Mouse (Mus musculus): ENCODE results near the gene Lrrc75b. TPM values are rescaled to one million over a fixed set of nuclear protein-coding genes. Genes with fewer than 3 reads are reported as not detected.

The Lrrc75b gene
- total and polyA plus RNA-seq, 3 experiments = not detected

DNA sequence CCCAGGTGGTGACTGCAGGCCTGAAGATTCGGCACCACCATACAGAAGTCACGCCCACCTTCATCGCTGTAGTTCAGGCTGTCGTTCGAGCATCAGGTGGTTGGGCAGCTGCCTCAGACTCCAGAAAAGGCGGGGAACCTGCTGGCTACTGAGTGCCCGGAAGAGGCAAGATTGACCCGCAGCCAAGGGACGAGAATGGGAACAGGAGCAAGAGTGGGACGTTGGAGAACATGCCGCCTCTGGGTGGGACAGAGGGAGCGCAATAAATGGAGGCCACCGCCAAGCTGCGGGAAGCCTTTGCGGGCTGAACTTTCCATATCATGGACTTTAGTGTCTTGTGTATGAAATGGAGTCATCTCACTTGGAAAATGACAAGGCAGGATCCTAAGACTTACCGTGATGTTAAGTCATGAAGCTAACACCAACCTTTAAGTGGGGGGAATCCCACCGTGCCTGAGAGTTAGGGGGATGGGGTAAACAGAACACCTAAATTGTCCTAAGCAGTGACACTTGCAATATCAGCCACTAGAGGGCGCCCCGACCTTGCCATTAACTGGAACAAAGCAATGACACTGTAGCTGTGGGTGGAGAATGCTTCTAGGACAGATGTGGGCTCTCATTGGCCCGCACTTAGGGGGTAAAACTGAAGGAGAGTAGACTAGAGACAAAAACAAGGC lies 25.9 kb upstream of the Lrrc75b start:
- no peaks in the 10 kb centered on the region; a peak in 1 of 4 replicates for H3K36me3 ChIP-seq (ENCODE audit: control insufficient read depth in 1 of 2, insufficient read depth in 2 of 2, low read length in 2 of 2)
- H3K4me1 ChIP-seq (ENCODE audit: control insufficient read depth in 1 of 2, insufficient read depth in 2 of 2, low read length in 2 of 2) = peaks cover 0 to 10% of the 10 kb centered on the region in 2 experiments; a peak in 2 of 4 replicates
- H3K27me3 ChIP-seq (ENCODE audit: control insufficient read depth in 1 of 2, insufficient read depth in 2 of 2, low read length in 2 of 2) = peaks cover 3 to 4% of the 10 kb centered on the region in 2 experiments; a peak in 1 of 4 replicates
- no peaks in the 10 kb centered on the region for H3K79me2 ChIP-seq (ENCODE audit: control insufficient read depth, insufficient read depth, low read length, poor library complexity)
- H3K9ac ChIP-seq (ENCODE audit: control insufficient read depth, low read depth, low read length, poor library complexity, severe bottlenecking) = no peak overlapping the region
- DNase-seq (ENCODE audit: low read depth, low spot score) = peak; percentile 86
- no peaks in the 10 kb centered on the region for H3K9me3 ChIP-seq (replicated peaks; ENCODE audit: insufficient read depth, low read length)
- no peak overlapping the region for H3K27ac ChIP-seq (ENCODE audit: control insufficient read depth, low read depth, low read length)
- H3K4me3 ChIP-seq (ENCODE audit: control insufficient read depth in 1 of 2, insufficient read depth in 1 of 2, low read depth in 2 of 2, low read length in 2 of 2) = no peak overlapping the region
- TF ChIP-seq SIN3A (IDR thresholded peaks at IDR 0.05; ENCODE audit: low read length) (peak; percentile 66), KAT2A (conservative IDR thresholded peaks at IDR 0.05; ENCODE audit: low read depth, low read length) (no peak), MXI1 (IDR thresholded peaks at IDR 0.05; ENCODE audit: low read depth, low read length) (no peak), USF1 (IDR thresholded peaks at IDR 0.05; ENCODE audit: low read depth, low read length) (no peak), JUND (IDR thresholded peaks at IDR 0.05; ENCODE audit: low read depth, low read length) (no peak), GABPA (IDR thresholded peaks at IDR 0.05; ENCODE audit: low read depth, low read length) (no peak), GATA1 (IDR thresholded peaks at IDR 0.05; ENCODE audit: low read depth, low read length) (no peak), MAFK (IDR thresholded peaks at IDR 0.05; ENCODE audit: borderline replicate concordance, low read depth, low read length) (no peak), MEF2A (IDR thresholded peaks at IDR 0.05; ENCODE audit: extremely low read depth, insufficient replicate concordance, low read depth, low read length, poor library complexity, severe bottlenecking) (no peak), TCF12 (IDR thresholded peaks at IDR 0.05; ENCODE audit: low read depth, low read length) (no peak), POLR2A (IDR thresholded peaks at IDR 0.05; ENCODE audit: control insufficient read depth in 1 of 2, insufficient read depth in 1 of 2, low read depth in 1 of 2, low read length in 2 of 2, poor library complexity in 1 of 2) (no peak), CHD2 (IDR thresholded peaks at IDR 0.05; ENCODE audit: low read length) (no peak), ZNF384 (IDR thresholded peaks at IDR 0.05; ENCODE audit: low read depth, low read length) (peak; percentile 77), CHD1 (IDR thresholded peaks at IDR 0.05; ENCODE audit: low read depth, low read length) (no peak), POLR2AphosphoS5 (IDR thresholded peaks at IDR 0.05; ENCODE audit: borderline replicate concordance, low read depth, low read length) (no peak), MYB (IDR thresholded peaks at IDR 0.05; ENCODE audit: low read depth, low read length) (no peak), ZC3H11A (IDR thresholded peaks at IDR 0.05; ENCODE audit: low read depth, low read length) (peak; percentile 94), HCFC1 (IDR thresholded peaks at IDR 0.05; ENCODE audit: low read depth, low read length) (no peak), TBP (IDR thresholded peaks at IDR 0.05; ENCODE audit: low read depth, low read length) (no peak), ETS1 (IDR thresholded peaks at IDR 0.05; ENCODE audit: low read depth, low read length) (no peak), RCOR1 (IDR thresholded peaks at IDR 0.05; ENCODE audit: low read depth, low read length) (no peak), UBTF (IDR thresholded peaks at IDR 0.05; ENCODE audit: borderline replicate concordance, insufficient read depth, low read depth, low read length) (no peak), MYC (IDR thresholded peaks at IDR 0.05; ENCODE audit: low read depth, low read length) (no peak), POLR2AphosphoS2 (IDR thresholded peaks at IDR 0.05; ENCODE audit: low read length) (no peak), NELFE (IDR thresholded peaks at IDR 0.05; ENCODE audit: low read depth, low read length) (no peak), ZMIZ1 (IDR thresholded peaks at IDR 0.05; ENCODE audit: low read depth, low read length) (no peak), NRF1 (IDR thresholded peaks at IDR 0.05; ENCODE audit: insufficient read depth, low read depth, low read length, poor library complexity, severe bottlenecking) (no peak), EP300 (IDR thresholded peaks at IDR 0.05; ENCODE audit: low read depth in 1 of 2, low read length in 2 of 2) (no peak), E2F4 (IDR thresholded peaks at IDR 0.05; ENCODE audit: borderline replicate concordance, low read depth, low read length) (no peak), TAL1 (IDR thresholded peaks at IDR 0.05; ENCODE audit: low read length) (no peak), SMC3 (IDR thresholded peaks at IDR 0.05; ENCODE audit: low read depth, low read length) (peak; percentile 97), ELF1 (IDR thresholded peaks at IDR 0.05; ENCODE audit: low read depth, low read length) (no peak), USF2 (IDR thresholded peaks at IDR 0.05; ENCODE audit: borderline replicate concordance in 1 of 2, insufficient read depth in 1 of 2, low read depth in 1 of 2, low read length in 2 of 2) (no peak), CTCF (IDR thresholded peaks at IDR 0.05 in 2 of 3, conservative IDR thresholded peaks at IDR 0.05 in 1 of 3; ENCODE audit: control insufficient read depth in 1 of 3, insufficient read depth in 1 of 3, low read depth in 2 of 3, low read length in 3 of 3, poor library complexity in 1 of 3, severe bottlenecking in 1 of 3) (peak; percentile 91 to 99 (median 93)), MAX (IDR thresholded peaks at IDR 0.05; ENCODE audit: low read length) (no peak), RAD21 (IDR thresholded peaks at IDR 0.05; ENCODE audit: low read depth, low read length) (peak; percentile 99), BHLHE40 (IDR thresholded peaks at IDR 0.05; ENCODE audit: borderline replicate concordance, low read depth, low read length) (0 out of 2 replicates have a peak, but pooled peaks have one; percentile 51)
